In the genomic region with DNA sequence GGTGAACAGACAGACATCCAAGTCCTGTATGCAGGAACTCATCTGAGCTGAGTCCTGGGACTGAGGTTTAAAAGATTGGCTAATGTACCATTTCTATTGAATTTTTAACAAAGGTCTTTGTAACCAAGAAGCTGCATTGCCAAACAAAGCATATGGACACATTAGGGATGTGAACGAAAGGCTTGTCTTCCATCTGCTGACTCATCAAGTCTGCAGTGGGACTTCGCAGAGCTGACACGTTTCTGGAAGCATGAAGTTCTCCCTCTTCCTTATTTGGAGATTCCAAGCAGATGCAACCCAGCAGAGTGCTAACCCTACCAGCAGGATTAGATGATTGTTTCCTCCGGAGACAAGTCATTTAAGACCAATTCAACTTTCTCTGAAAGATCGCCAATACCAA, we compare ENCODE assay signal across 17 mouse cellular contexts.
DNase-seq lines count a peak whose midpoint lies in the region; ATAC-seq and TF ChIP-seq lines count a peak whose summit lies in the region.
"Had no signal": no experiment of that assay in that cellular context is flagged by ENCODE, and none has a peak within 500 bp of the region (broad histone marks: within the 10 kb centered on the region; RNA-seq: fewer than 3 reads in every experiment).

No protein-coding gene starts in this region.

- H3K27me3 ChIP-seq in limb, embryonic 14.5 days (ENCODE audit: control insufficient read depth, insufficient read depth, low read length): no peaks in the 10 kb centered on the region
- H3K27me3 ChIP-seq: forebrain, embryonic 13.5 days; heart, embryonic 13.5 days; hindbrain, embryonic 15.5 days; kidney, embryonic 15.5 days; liver, embryonic 15.5 days had no signal

- H3K36me3 ChIP-seq in limb, embryonic 14.5 days (ENCODE audit: control insufficient read depth, insufficient read depth, low read length): peaks cover 83% of the 10 kb centered on the region
- H3K36me3 ChIP-seq: hindbrain, embryonic 15.5 days; kidney, embryonic 15.5 days; liver, embryonic 15.5 days had no signal

- 70% methylated on average over 5 of the region's 5 CpGs for WGBS in limb, embryonic 14.5 days

- H3K4me3 ChIP-seq in limb, embryonic 14.5 days (replicated peaks; ENCODE audit: low read length): no peak overlapping the region
- H3K4me3 ChIP-seq: forebrain, embryonic 13.5 days; heart, embryonic 13.5 days; hindbrain, embryonic 15.5 days; kidney, embryonic 15.5 days; liver, embryonic 15.5 days had no signal

- no peak overlapping the region for H3K9ac ChIP-seq in limb, embryonic 14.5 days (ENCODE audit: low read depth, low read length, severe bottlenecking)
- H3K9ac ChIP-seq: forebrain, embryonic 13.5 days; heart, embryonic 13.5 days; hindbrain, embryonic 15.5 days; kidney, embryonic 15.5 days; liver, embryonic 15.5 days had no signal

- H3K4me2 ChIP-seq in limb, embryonic 14.5 days (replicated peaks; ENCODE audit: low read depth, low read length, severe bottlenecking): no peak overlapping the region
- H3K4me2 ChIP-seq: forebrain, embryonic 13.5 days; heart, embryonic 13.5 days; hindbrain, embryonic 15.5 days; kidney, embryonic 15.5 days; liver, embryonic 15.5 days had no signal

- H3K4me1 ChIP-seq in limb, embryonic 14.5 days (ENCODE audit: control insufficient read depth, insufficient read depth, low read length): no peaks in the 10 kb centered on the region
- H3K4me1 ChIP-seq: hindbrain, embryonic 15.5 days; kidney, embryonic 15.5 days; liver, embryonic 15.5 days had no signal

- no peak for ATAC-seq in limb, embryonic 14.5 days (ENCODE audit: low FRiP score, low read depth)
- ATAC-seq: forebrain, embryonic 13.5 days had no signal

- no peak overlapping the region for H3K27ac ChIP-seq in limb, embryonic 14.5 days (replicated peaks; ENCODE audit: low read depth, low read length)
- H3K27ac ChIP-seq: forebrain, embryonic 13.5 days; heart, embryonic 13.5 days; hindbrain, embryonic 15.5 days; kidney, embryonic 15.5 days; liver, embryonic 15.5 days had no signal

- peak; percentile 15 to 17 for DNase-seq in heart, postnatal 10 days
- DNase-seq in heart, postnatal 25 days (ENCODE audit: low spot score): no peak
- peak; percentile 5 to 13 for DNase-seq in left cerebral cortex, postnatal 14 days (ENCODE audit: low spot score in 2 of 2)
- DNase-seq in left cerebral cortex, adult 18-20 months (ENCODE audit: low spot score in 2 of 2): no peak
- peak; percentile 67 for DNase-seq in brain, adult 2 months (ENCODE audit: low read depth, low spot score)
- peak; percentile 19 for DNase-seq in limb, embryonic 14.5 days (ENCODE audit: low spot score)
- no peak for DNase-seq in retina, postnatal 1 day
- DNase-seq: cerebellum, adult 2 months; gastrocnemius, postnatal 25 days; lung, postnatal 14 days; right cerebral cortex, postnatal 25 days; thymus, adult 18-20 months had no signal

- H3K9me3 ChIP-seq in limb, embryonic 14.5 days (ENCODE audit: control insufficient read depth, low read length): no peaks in the 10 kb centered on the region
- H3K9me3 ChIP-seq: forebrain, embryonic 13.5 days; heart, embryonic 13.5 days; hindbrain, embryonic 15.5 days; kidney, embryonic 15.5 days; liver, embryonic 15.5 days had no signal

- intact Hi-C loops in heart, postnatal 10 days (cut with DNase I): no loop called here
- intact Hi-C loops in heart, postnatal 25 days (cut with DNase I): no loop called here
- intact Hi-C loops in left cerebral cortex, postnatal 14 days (cut with DNase I): no loop called here

- no peak for TF ChIP-seq POLR2A in limb, embryonic 14.5 days (IDR thresholded peaks at IDR 0.05; ENCODE audit: borderline replicate concordance, extremely low read depth, insufficient read depth, insufficient read length)

Comparison
In these comparisons a context has a peak if more than half of its experiments do, and no peak if none do; other contexts are left out.
1. DNase-seq: peak in heart, postnatal 10 days (2 of 2), left cerebral cortex, postnatal 14 days (2 of 2), brain, adult 2 months (single experiment) and limb, embryonic 14.5 days (single experiment); none in heart, postnatal 25 days (single experiment), left cerebral cortex, adult 18-20 months (0 of 2) and retina, postnatal 1 day (single experiment).